Mouse (Mus musculus) spleen, adult 2 months (tissue): ENCODE data around the gene Taf15.

ENCODE experiments used
- CTCF ChIP-seq: fragments of 200-500 bp; IDR thresholded peaks from 2 replicates; pipeline ENCODE4 v1.5.1; 2011; ENCODE audit warnings: mild to moderate bottlenecking, inconsistent platforms; ENCODE audit not compliant: insufficient read depth, insufficient read length, insufficient replicate concordance; ENCODE audit errors: extremely low read depth
- POLR2A ChIP-seq: fragments of 200-500 bp; IDR thresholded peaks from 2 replicates; pipeline ENCODE4 v1.6.1; 2011; ENCODE audit warnings: low read depth, low read length, inconsistent platforms

- TF ChIP-seq CTCF, result no peak
- TF ChIP-seq POLR2A, result no peak
Observed at GRCm38 (mm10) chr11:83468765-83469164, 4.1 kb upstream of the Taf15 start.
